Mouse (Mus musculus) stomach, postnatal 0 days (tissue): ENCODE data around the gene Smg6.

ENCODE experiments used
- CTCF ChIP-seq: IDR thresholded peaks from 2 replicates; pipeline ENCODE4 v1.5.1; 2016; ENCODE audit warnings: antibody characterized with exemption, low read depth, mild to moderate bottlenecking, moderate library complexity
- EP300 ChIP-seq: optimal IDR thresholded peaks from 2 replicates; pipeline ENCODE3; 2016; ENCODE audit warnings: antibody characterized with exemption

DNA sequence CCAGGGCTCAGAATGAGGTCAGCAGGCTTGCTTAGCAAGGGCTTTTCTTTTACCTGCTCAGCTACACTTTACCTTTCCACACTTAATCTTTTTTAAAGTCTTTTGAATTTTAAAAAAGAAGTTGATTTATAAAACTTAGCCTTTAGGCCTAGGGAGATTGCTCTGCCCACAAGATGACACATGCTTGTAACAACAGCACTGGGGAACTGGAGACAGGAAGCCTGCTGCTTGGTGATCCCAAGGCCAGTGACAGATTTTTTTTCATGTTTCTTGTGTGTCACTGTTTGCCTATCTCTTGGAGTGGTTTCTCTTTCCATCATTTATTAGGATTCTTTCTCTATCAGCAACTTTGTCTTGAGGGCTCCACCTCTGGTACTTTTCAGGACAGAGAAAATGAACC lies 183.3 kb downstream of the Smg6 start:
- TF ChIP-seq CTCF (no peak), EP300 (no peak)
